Mouse (Mus musculus): ENCODE results near the gene Map4. TPM values are rescaled to one million over a fixed set of nuclear protein-coding genes. Genes with fewer than 3 reads are reported as not detected.

Map4 gene
- polyA plus RNA-seq, 1 experiment: 295 TPM

- no peak overlapping the region for H3K27ac ChIP-seq (ENCODE audit: control insufficient read depth, insufficient read depth, low read depth, low read length)
- H3K4me3 ChIP-seq (ENCODE audit: control insufficient read depth, low read depth, low read length): no peak overlapping the region
- peaks cover 7% of the 10 kb centered on the region for H3K4me1 ChIP-seq (ENCODE audit: control insufficient read depth, insufficient read depth, low read length)
- H3K36me3 ChIP-seq (ENCODE audit: control insufficient read depth, insufficient read depth, low read length): no peaks in the 10 kb centered on the region; the same call in 1 of the 2 replicates
- TF ChIP-seq POLR2A (IDR thresholded peaks at IDR 0.05; ENCODE audit: control insufficient read depth, low read depth, low read length): no peak
- no peak for TF ChIP-seq CTCF (IDR thresholded peaks at IDR 0.05; ENCODE audit: control insufficient read depth, insufficient read depth, insufficient replicate concordance, low read depth, low read length)
- no peaks in the 10 kb centered on the region for H3K27me3 ChIP-seq (ENCODE audit: control insufficient read depth, insufficient read depth, low read length)
Measured at GRCm38 (mm10) chr9:109895593-109895992, 35.7 kb upstream of the Map4 start.

- Histone ChIP-seq H3K27ac (ENCODE audit: control insufficient read depth, insufficient read depth, low read depth, low read length) (no peak overlapping the region), H3K4me3 (ENCODE audit: control insufficient read depth, low read depth, low read length) (no peak overlapping the region), H3K4me1 (ENCODE audit: control insufficient read depth, insufficient read depth, low read length) (peaks cover 8% of the 10 kb centered on the region), H3K27me3 (ENCODE audit: control insufficient read depth, insufficient read depth, low read length) (no peaks in the 10 kb centered on the region), H3K36me3 (ENCODE audit: control insufficient read depth, insufficient read depth, low read length) (no peaks in the 10 kb centered on the region; the same call in 1 of the 2 replicates)
- TF ChIP-seq POLR2A (IDR thresholded peaks at IDR 0.05; ENCODE audit: control insufficient read depth, low read depth, low read length) (no peak), CTCF (IDR thresholded peaks at IDR 0.05; ENCODE audit: control insufficient read depth, insufficient read depth, insufficient replicate concordance, low read depth, low read length) (no peak)
Measured at GRCm38 (mm10) chr9:109896253-109897150, 34.8 kb upstream of the Map4 start.

- no peak overlapping the region for H3K27ac ChIP-seq (ENCODE audit: control insufficient read depth, insufficient read depth, low read depth, low read length)
- H3K4me1 ChIP-seq (ENCODE audit: control insufficient read depth, insufficient read depth, low read length): peaks cover 8% of the 10 kb centered on the region
- no peaks in the 10 kb centered on the region for H3K27me3 ChIP-seq (ENCODE audit: control insufficient read depth, insufficient read depth, low read length)
- H3K4me3 ChIP-seq (ENCODE audit: control insufficient read depth, low read depth, low read length): no peak overlapping the region
- TF ChIP-seq POLR2A (IDR thresholded peaks at IDR 0.05; ENCODE audit: control insufficient read depth, low read depth, low read length) (no peak), CTCF (IDR thresholded peaks at IDR 0.05; ENCODE audit: control insufficient read depth, insufficient read depth, insufficient replicate concordance, low read depth, low read length) (no peak)
- H3K36me3 ChIP-seq (ENCODE audit: control insufficient read depth, insufficient read depth, low read length): no peaks in the 10 kb centered on the region
Measured at GRCm38 (mm10) chr9:109898027-109898426, 33.2 kb upstream of the Map4 start.

GRCm38 (mm10) chr9:109899361-109899760, 31.9 kb upstream of the Map4 start:
- H3K36me3 ChIP-seq (ENCODE audit: control insufficient read depth, insufficient read depth, low read length): no peaks in the 10 kb centered on the region
- H3K27ac ChIP-seq (ENCODE audit: control insufficient read depth, insufficient read depth, low read depth, low read length): peak overlapping the region; percentile 73
- TF ChIP-seq POLR2A (IDR thresholded peaks at IDR 0.05; ENCODE audit: control insufficient read depth, low read depth, low read length): no peak; the same call in 1 of the 2 replicates
- TF ChIP-seq CTCF (IDR thresholded peaks at IDR 0.05; ENCODE audit: control insufficient read depth, insufficient read depth, insufficient replicate concordance, low read depth, low read length): no peak
- H3K27me3 ChIP-seq (ENCODE audit: control insufficient read depth, insufficient read depth, low read length): no peaks in the 10 kb centered on the region
- no peak overlapping the region for H3K4me3 ChIP-seq (ENCODE audit: control insufficient read depth, low read depth, low read length)
- H3K4me1 ChIP-seq (ENCODE audit: control insufficient read depth, insufficient read depth, low read length): peaks cover 8% of the 10 kb centered on the region

GRCm38 (mm10) chr9:109899774-109900173, 31.5 kb upstream of the Map4 start:
- Histone ChIP-seq H3K4me1 (ENCODE audit: control insufficient read depth, insufficient read depth, low read length) (peaks cover 8% of the 10 kb centered on the region), H3K27ac (ENCODE audit: control insufficient read depth, insufficient read depth, low read depth, low read length) (peak overlapping the region; percentile 73), H3K27me3 (ENCODE audit: control insufficient read depth, insufficient read depth, low read length) (no peaks in the 10 kb centered on the region), H3K36me3 (ENCODE audit: control insufficient read depth, insufficient read depth, low read length) (no peaks in the 10 kb centered on the region), H3K4me3 (ENCODE audit: control insufficient read depth, low read depth, low read length) (no peak overlapping the region)
- TF ChIP-seq POLR2A (IDR thresholded peaks at IDR 0.05; ENCODE audit: control insufficient read depth, low read depth, low read length) (no peak; the same call in 1 of the 2 replicates), CTCF (IDR thresholded peaks at IDR 0.05; ENCODE audit: control insufficient read depth, insufficient read depth, insufficient replicate concordance, low read depth, low read length) (no peak)

GRCm38 (mm10) chr9:109900604-109901003, 30.7 kb upstream of the Map4 start:
- peaks cover 8% of the 10 kb centered on the region for H3K4me1 ChIP-seq (ENCODE audit: control insufficient read depth, insufficient read depth, low read length)
- no peak overlapping the region for H3K4me3 ChIP-seq (ENCODE audit: control insufficient read depth, low read depth, low read length)
- no peaks in the 10 kb centered on the region for H3K27me3 ChIP-seq (ENCODE audit: control insufficient read depth, insufficient read depth, low read length)
- H3K36me3 ChIP-seq (ENCODE audit: control insufficient read depth, insufficient read depth, low read length): no peaks in the 10 kb centered on the region
- TF ChIP-seq CTCF (IDR thresholded peaks at IDR 0.05; ENCODE audit: control insufficient read depth, insufficient read depth, insufficient replicate concordance, low read depth, low read length) (no peak), POLR2A (IDR thresholded peaks at IDR 0.05; ENCODE audit: control insufficient read depth, low read depth, low read length) (no peak)
- peak overlapping the region; percentile 52 for H3K27ac ChIP-seq (ENCODE audit: control insufficient read depth, insufficient read depth, low read depth, low read length)

- H3K4me3 ChIP-seq (ENCODE audit: control insufficient read depth, low read depth, low read length): no peak overlapping the region
- H3K27me3 ChIP-seq (ENCODE audit: control insufficient read depth, insufficient read depth, low read length): no peaks in the 10 kb centered on the region
- no peaks in the 10 kb centered on the region for H3K36me3 ChIP-seq (ENCODE audit: control insufficient read depth, insufficient read depth, low read length)
- no peak for TF ChIP-seq CTCF (IDR thresholded peaks at IDR 0.05; ENCODE audit: control insufficient read depth, insufficient read depth, insufficient replicate concordance, low read depth, low read length)
- no peak for TF ChIP-seq POLR2A (IDR thresholded peaks at IDR 0.05; ENCODE audit: control insufficient read depth, low read depth, low read length)
- H3K4me1 ChIP-seq (ENCODE audit: control insufficient read depth, insufficient read depth, low read length): peaks cover 8% of the 10 kb centered on the region
- H3K27ac ChIP-seq (ENCODE audit: control insufficient read depth, insufficient read depth, low read depth, low read length): no peak overlapping the region
Measured at GRCm38 (mm10) chr9:109902246-109902645, 29.0 kb upstream of the Map4 start.

All from testis, adult 2 months (tissue).